Mouse (Mus musculus): ENCODE measurements around the gene Sh3glb1. TPM values are rescaled to one million over a fixed set of nuclear protein-coding genes. Genes with fewer than 3 reads are reported as not detected.

Sh3glb1 gene
- polyA plus RNA-seq, 1 experiment, result 469 TPM

GRCm38 (mm10) chr3:144669457-144669864 lies 50.7 kb downstream of the Sh3glb1 start:
- Histone ChIP-seq H3K4me3 (ENCODE audit: control insufficient read depth, low read depth, low read length) (no peak overlapping the region), H3K27ac (ENCODE audit: control insufficient read depth, insufficient read depth, low read depth, low read length) (no peak overlapping the region), H3K27me3 (ENCODE audit: control insufficient read depth, insufficient read depth, low read length) (no peaks in the 10 kb centered on the region), H3K36me3 (ENCODE audit: control insufficient read depth, insufficient read depth, low read length) (no peaks in the 10 kb centered on the region), H3K4me1 (ENCODE audit: control insufficient read depth, insufficient read depth, low read length) (no peaks in the 10 kb centered on the region)
- TF ChIP-seq POLR2A (IDR thresholded peaks at IDR 0.05; ENCODE audit: control insufficient read depth, low read depth, low read length) (no peak), CTCF (IDR thresholded peaks at IDR 0.05; ENCODE audit: control insufficient read depth, insufficient read depth, insufficient replicate concordance, low read depth, low read length) (no peak)

- H3K4me3 ChIP-seq (ENCODE audit: control insufficient read depth, low read depth, low read length), result no peak overlapping the region
- H3K36me3 ChIP-seq (ENCODE audit: control insufficient read depth, insufficient read depth, low read length), result no peaks in the 10 kb centered on the region
- H3K27ac ChIP-seq (ENCODE audit: control insufficient read depth, insufficient read depth, low read depth, low read length), result no peak overlapping the region
- H3K27me3 ChIP-seq (ENCODE audit: control insufficient read depth, insufficient read depth, low read length), result no peaks in the 10 kb centered on the region
- TF ChIP-seq CTCF (IDR thresholded peaks at IDR 0.05; ENCODE audit: control insufficient read depth, insufficient read depth, insufficient replicate concordance, low read depth, low read length) (no peak), POLR2A (IDR thresholded peaks at IDR 0.05; ENCODE audit: control insufficient read depth, low read depth, low read length) (no peak)
- no peaks in the 10 kb centered on the region for H3K4me1 ChIP-seq (ENCODE audit: control insufficient read depth, insufficient read depth, low read length)
These were observed 51.2 kb downstream of the Sh3glb1 start for GRCm38 (mm10) chr3:144668949-144669348.

- Histone ChIP-seq H3K4me3 (ENCODE audit: control insufficient read depth, low read depth, low read length) (no peak overlapping the region), H3K27me3 (ENCODE audit: control insufficient read depth, insufficient read depth, low read length) (no peaks in the 10 kb centered on the region), H3K4me1 (ENCODE audit: control insufficient read depth, insufficient read depth, low read length) (no peaks in the 10 kb centered on the region), H3K36me3 (ENCODE audit: control insufficient read depth, insufficient read depth, low read length) (no peaks in the 10 kb centered on the region), H3K27ac (ENCODE audit: control insufficient read depth, insufficient read depth, low read depth, low read length) (no peak overlapping the region)
- no peak for TF ChIP-seq POLR2A (IDR thresholded peaks at IDR 0.05; ENCODE audit: control insufficient read depth, low read depth, low read length)
- no peak for TF ChIP-seq CTCF (IDR thresholded peaks at IDR 0.05; ENCODE audit: control insufficient read depth, insufficient read depth, insufficient replicate concordance, low read depth, low read length)
These were observed 52.1 kb downstream of the Sh3glb1 start for GRCm38 (mm10) chr3:144668039-144668438.

DNA sequence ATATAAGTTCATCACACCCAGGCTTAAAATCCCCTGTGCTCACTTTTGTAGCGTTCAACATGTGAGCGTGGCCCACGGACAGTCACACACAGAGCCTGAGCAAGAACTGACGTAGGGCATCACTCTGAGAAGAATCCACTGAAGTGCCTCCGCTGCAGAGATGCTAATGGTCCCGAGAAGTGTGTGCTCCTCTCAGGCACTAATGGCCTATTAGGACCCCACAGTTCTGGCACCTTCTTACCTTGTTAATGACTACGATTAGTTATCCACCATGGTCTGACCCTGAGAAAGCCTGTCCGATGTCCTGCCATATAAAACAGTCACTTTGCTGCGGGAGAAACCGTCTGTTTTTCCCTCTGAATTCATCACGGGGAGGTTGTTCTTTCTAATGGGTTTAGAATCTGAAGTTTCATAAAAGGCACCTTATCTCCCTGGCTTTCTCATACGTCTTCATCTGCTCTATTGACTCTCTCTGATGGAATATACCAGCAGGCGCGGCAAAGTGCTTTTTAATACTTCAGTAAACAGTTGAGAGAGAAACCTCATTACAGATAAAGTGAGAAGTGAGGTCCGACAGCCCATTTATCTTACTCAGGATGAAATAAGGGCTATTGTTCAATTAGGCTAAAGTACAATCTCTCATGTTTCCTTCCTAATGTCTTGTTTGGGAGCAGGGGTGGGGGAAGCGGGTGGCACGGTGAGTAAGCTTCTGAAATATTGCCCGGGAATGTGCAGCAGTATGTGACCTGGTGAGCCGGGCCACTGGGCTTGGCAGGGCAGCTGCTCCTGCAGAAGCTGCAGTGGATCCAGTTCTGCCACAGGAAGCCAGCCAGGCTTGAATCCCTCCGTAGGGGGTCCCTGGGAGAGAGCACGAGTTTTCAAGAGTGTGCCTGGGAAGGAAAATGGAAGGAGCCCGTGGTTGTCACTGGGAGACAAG lies 55.5 kb downstream of the Sh3glb1 start:
- no peak overlapping the region for H3K4me3 ChIP-seq (ENCODE audit: control insufficient read depth, low read depth, low read length)
- H3K4me1 ChIP-seq (ENCODE audit: control insufficient read depth, insufficient read depth, low read length), result no peaks in the 10 kb centered on the region
- no peaks in the 10 kb centered on the region for H3K27me3 ChIP-seq (ENCODE audit: control insufficient read depth, insufficient read depth, low read length)
- TF ChIP-seq POLR2A (IDR thresholded peaks at IDR 0.05; ENCODE audit: control insufficient read depth, low read depth, low read length) (no peak), CTCF (IDR thresholded peaks at IDR 0.05; ENCODE audit: control insufficient read depth, insufficient read depth, insufficient replicate concordance, low read depth, low read length) (no peak)
- no peaks in the 10 kb centered on the region for H3K36me3 ChIP-seq (ENCODE audit: control insufficient read depth, insufficient read depth, low read length)
- H3K27ac ChIP-seq (ENCODE audit: control insufficient read depth, insufficient read depth, low read depth, low read length), result no peak overlapping the region

DNA sequence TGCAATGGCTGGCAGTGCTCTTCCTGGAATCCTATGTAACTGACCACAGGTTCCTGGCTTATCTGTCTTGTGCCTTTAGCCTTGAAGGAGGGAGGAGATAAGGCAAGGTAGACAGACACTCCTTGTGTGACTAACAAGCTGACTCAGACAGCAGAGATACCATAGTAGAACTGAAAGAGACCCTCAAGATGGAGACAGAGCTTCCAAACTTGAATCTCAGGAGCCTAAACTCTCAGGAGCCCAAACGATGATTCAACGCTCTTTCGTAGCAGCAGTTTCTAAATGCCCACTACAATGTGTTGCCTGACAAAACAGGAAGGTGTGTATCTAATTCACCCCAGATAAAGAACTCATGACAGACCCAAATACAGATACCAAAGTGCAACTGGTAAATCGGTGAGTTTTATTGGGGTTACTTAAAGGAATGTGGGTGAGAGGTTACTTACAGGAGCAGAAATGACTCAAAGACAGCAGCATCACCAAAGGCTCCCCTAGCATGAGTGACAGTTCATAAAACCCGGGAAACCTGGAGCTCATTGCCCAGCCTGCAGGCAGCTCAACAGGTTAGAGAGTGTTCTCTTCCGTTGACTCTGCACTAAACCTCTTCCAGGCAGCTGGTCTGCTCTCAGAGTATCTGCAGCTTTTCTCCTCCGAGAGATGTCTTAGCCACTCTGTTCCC lies 56.6 kb downstream of the Sh3glb1 start:
- Histone ChIP-seq H3K27ac (ENCODE audit: control insufficient read depth, insufficient read depth, low read depth, low read length) (no peak overlapping the region), H3K36me3 (ENCODE audit: control insufficient read depth, insufficient read depth, low read length) (no peaks in the 10 kb centered on the region), H3K4me1 (ENCODE audit: control insufficient read depth, insufficient read depth, low read length) (no peaks in the 10 kb centered on the region), H3K27me3 (ENCODE audit: control insufficient read depth, insufficient read depth, low read length) (no peaks in the 10 kb centered on the region), H3K4me3 (ENCODE audit: control insufficient read depth, low read depth, low read length) (peak overlapping the region; percentile 31)
- TF ChIP-seq CTCF (IDR thresholded peaks at IDR 0.05; ENCODE audit: control insufficient read depth, insufficient read depth, insufficient replicate concordance, low read depth, low read length) (no peak), POLR2A (IDR thresholded peaks at IDR 0.05; ENCODE audit: control insufficient read depth, low read depth, low read length) (no peak)

- H3K36me3 ChIP-seq (ENCODE audit: control insufficient read depth, insufficient read depth, low read length), result no peaks in the 10 kb centered on the region
- H3K27me3 ChIP-seq (ENCODE audit: control insufficient read depth, insufficient read depth, low read length), result no peaks in the 10 kb centered on the region
- H3K27ac ChIP-seq (ENCODE audit: control insufficient read depth, insufficient read depth, low read depth, low read length), result no peak overlapping the region
- TF ChIP-seq POLR2A (IDR thresholded peaks at IDR 0.05; ENCODE audit: control insufficient read depth, low read depth, low read length) (no peak), CTCF (IDR thresholded peaks at IDR 0.05; ENCODE audit: control insufficient read depth, insufficient read depth, insufficient replicate concordance, low read depth, low read length) (no peak)
- H3K4me1 ChIP-seq (ENCODE audit: control insufficient read depth, insufficient read depth, low read length), result no peaks in the 10 kb centered on the region
- no peak overlapping the region for H3K4me3 ChIP-seq (ENCODE audit: control insufficient read depth, low read depth, low read length)
These were observed 57.8 kb downstream of the Sh3glb1 start for GRCm38 (mm10) chr3:144662215-144662852.

- Histone ChIP-seq H3K27ac (ENCODE audit: control insufficient read depth, insufficient read depth, low read depth, low read length) (no peak overlapping the region), H3K27me3 (ENCODE audit: control insufficient read depth, insufficient read depth, low read length) (no peaks in the 10 kb centered on the region), H3K4me3 (ENCODE audit: control insufficient read depth, low read depth, low read length) (no peak overlapping the region), H3K36me3 (ENCODE audit: control insufficient read depth, insufficient read depth, low read length) (no peaks in the 10 kb centered on the region), H3K4me1 (ENCODE audit: control insufficient read depth, insufficient read depth, low read length) (no peaks in the 10 kb centered on the region)
- TF ChIP-seq CTCF (IDR thresholded peaks at IDR 0.05; ENCODE audit: control insufficient read depth, insufficient read depth, insufficient replicate concordance, low read depth, low read length) (no peak), POLR2A (IDR thresholded peaks at IDR 0.05; ENCODE audit: control insufficient read depth, low read depth, low read length) (no peak)
These were observed 58.7 kb downstream of the Sh3glb1 start for GRCm38 (mm10) chr3:144661439-144661838.
